Mouse (Mus musculus): ENCODE measurements around the gene Slc7a15. TPM values are rescaled to one million over a fixed set of nuclear protein-coding genes. Genes with fewer than 3 reads are reported as not detected.
"Not testable (repeated sequence)": the region's sequence is repeated elsewhere in the genome, so short reads cannot be mapped to it uniquely, and the experiment has no call there.

The Slc7a15 gene
- polyA plus RNA-seq, 1 experiment from 2014 or later, result not detected

GRCm38 (mm10) chr12:8573405-8573804 is 25.5 kb downstream of the Slc7a15 start:
- 85% methylated on average over 11 of the region's 11 CpGs for WGBS
- H3K4me2 ChIP-seq (ENCODE audit: low read depth, low read length, severe bottlenecking), result no peak overlapping the region
- no peak for ATAC-seq (replicated peaks; ENCODE audit: low FRiP score)
- no peaks in the 10 kb centered on the region for H3K9me3 ChIP-seq (ENCODE audit: control insufficient read depth, low read length)
- H3K4me3 ChIP-seq (ENCODE audit: low read depth, low read length), result no peak overlapping the region
- DNase-seq (ENCODE audit: low spot score), result no peak
- no peaks in the 10 kb centered on the region for H3K27me3 ChIP-seq (ENCODE audit: control insufficient read depth, insufficient read depth, low read length)
- H3K27ac ChIP-seq (ENCODE audit: low read depth, low read length), result no peak overlapping the region
- H3K36me3 ChIP-seq (ENCODE audit: control insufficient read depth, insufficient read depth, low read length), result no peaks in the 10 kb centered on the region
- H3K9ac ChIP-seq (ENCODE audit: low read length), result no peak overlapping the region
- H3K4me1 ChIP-seq (replicated peaks; ENCODE audit: control insufficient read depth, insufficient read depth, low read length), result no peaks in the 10 kb centered on the region

- H3K27me3 ChIP-seq (ENCODE audit: control insufficient read depth, insufficient read depth, low read length); H3K4me3 ChIP-seq (ENCODE audit: low read depth, low read length); H3K4me2 ChIP-seq (ENCODE audit: low read depth, low read length, severe bottlenecking); DNase-seq (ENCODE audit: low spot score); ATAC-seq (replicated peaks; ENCODE audit: low FRiP score); H3K9me3 ChIP-seq (ENCODE audit: control insufficient read depth, low read length); H3K9ac ChIP-seq (ENCODE audit: low read length); H3K36me3 ChIP-seq (ENCODE audit: control insufficient read depth, insufficient read depth, low read length); H3K27ac ChIP-seq (ENCODE audit: low read depth, low read length); H3K4me1 ChIP-seq (replicated peaks; ENCODE audit: control insufficient read depth, insufficient read depth, low read length): not testable (repeated sequence)
- WGBS, result 43% methylated on average over 12 of the region's 12 CpGs
Observed at GRCm38 (mm10) chr12:8571903-8572341, 26.9 kb downstream of the Slc7a15 start.

- H3K4me1 ChIP-seq (replicated peaks; ENCODE audit: control insufficient read depth, insufficient read depth, low read length); ATAC-seq (replicated peaks; ENCODE audit: low FRiP score); H3K4me3 ChIP-seq (ENCODE audit: low read depth, low read length); H3K9ac ChIP-seq (ENCODE audit: low read length); H3K27me3 ChIP-seq (ENCODE audit: control insufficient read depth, insufficient read depth, low read length); H3K36me3 ChIP-seq (ENCODE audit: control insufficient read depth, insufficient read depth, low read length); H3K27ac ChIP-seq (ENCODE audit: low read depth, low read length); H3K9me3 ChIP-seq (ENCODE audit: control insufficient read depth, low read length); DNase-seq (ENCODE audit: low spot score); H3K4me2 ChIP-seq (ENCODE audit: low read depth, low read length, severe bottlenecking): not testable (repeated sequence)
- 78% methylated on average over 2 of the region's 2 CpGs for WGBS
Observed at GRCm38 (mm10) chr12:8571287-8571902, 27.5 kb downstream of the Slc7a15 start.

GRCm38 (mm10) chr12:8562213-8562612 is 36.7 kb downstream of the Slc7a15 start:
- H3K4me2 ChIP-seq (ENCODE audit: low read depth, low read length, severe bottlenecking); DNase-seq (ENCODE audit: low spot score); H3K9ac ChIP-seq (ENCODE audit: low read length); H3K36me3 ChIP-seq (ENCODE audit: control insufficient read depth, insufficient read depth, low read length); H3K4me1 ChIP-seq (replicated peaks; ENCODE audit: control insufficient read depth, insufficient read depth, low read length); H3K4me3 ChIP-seq (ENCODE audit: low read depth, low read length); H3K9me3 ChIP-seq (ENCODE audit: control insufficient read depth, low read length); ATAC-seq (replicated peaks; ENCODE audit: low FRiP score); H3K27ac ChIP-seq (ENCODE audit: low read depth, low read length); H3K27me3 ChIP-seq (ENCODE audit: control insufficient read depth, insufficient read depth, low read length): not testable (repeated sequence)
- 68% methylated on average over 8 of the region's 8 CpGs for WGBS

- H3K4me2 ChIP-seq (ENCODE audit: low read depth, low read length, severe bottlenecking); H3K4me3 ChIP-seq (ENCODE audit: low read depth, low read length); H3K9ac ChIP-seq (ENCODE audit: low read length); DNase-seq (ENCODE audit: low spot score); H3K27ac ChIP-seq (ENCODE audit: low read depth, low read length); H3K27me3 ChIP-seq (ENCODE audit: control insufficient read depth, insufficient read depth, low read length); ATAC-seq (replicated peaks; ENCODE audit: low FRiP score); H3K9me3 ChIP-seq (ENCODE audit: control insufficient read depth, low read length); H3K36me3 ChIP-seq (ENCODE audit: control insufficient read depth, insufficient read depth, low read length); H3K4me1 ChIP-seq (replicated peaks; ENCODE audit: control insufficient read depth, insufficient read depth, low read length): not testable (repeated sequence)
- 87% methylated on average over 3 of the region's 3 CpGs for WGBS
Observed at GRCm38 (mm10) chr12:8559876-8560275, 39.0 kb downstream of the Slc7a15 start.

- no peak for DNase-seq (ENCODE audit: low spot score)
- ATAC-seq (replicated peaks; ENCODE audit: low FRiP score), result no peak
- Histone ChIP-seq H3K4me1 (replicated peaks; ENCODE audit: control insufficient read depth, insufficient read depth, low read length) (no peaks in the 10 kb centered on the region), H3K9ac (ENCODE audit: low read length) (no peak overlapping the region), H3K4me2 (ENCODE audit: low read depth, low read length, severe bottlenecking) (no peak overlapping the region), H3K4me3 (ENCODE audit: low read depth, low read length) (no peak overlapping the region), H3K27me3 (ENCODE audit: control insufficient read depth, insufficient read depth, low read length) (no peaks in the 10 kb centered on the region), H3K27ac (ENCODE audit: low read depth, low read length) (no peak overlapping the region), H3K9me3 (ENCODE audit: control insufficient read depth, low read length) (no peaks in the 10 kb centered on the region), H3K36me3 (ENCODE audit: control insufficient read depth, insufficient read depth, low read length) (no peaks in the 10 kb centered on the region)
Observed at GRCm38 (mm10) chr12:8556189-8556588, 42.7 kb downstream of the Slc7a15 start.

- ATAC-seq (replicated peaks; ENCODE audit: low FRiP score), result no peak
- H3K9ac ChIP-seq (ENCODE audit: low read length), result no peak overlapping the region
- H3K4me1 ChIP-seq (replicated peaks; ENCODE audit: control insufficient read depth, insufficient read depth, low read length), result no peaks in the 10 kb centered on the region
- no peaks in the 10 kb centered on the region for H3K36me3 ChIP-seq (ENCODE audit: control insufficient read depth, insufficient read depth, low read length)
- H3K9me3 ChIP-seq (ENCODE audit: control insufficient read depth, low read length), result no peaks in the 10 kb centered on the region
- H3K4me2 ChIP-seq (ENCODE audit: low read depth, low read length, severe bottlenecking), result no peak overlapping the region
- no peak overlapping the region for H3K4me3 ChIP-seq (ENCODE audit: low read depth, low read length)
- H3K27me3 ChIP-seq (ENCODE audit: control insufficient read depth, insufficient read depth, low read length), result no peaks in the 10 kb centered on the region
- DNase-seq (ENCODE audit: low spot score), result no peak
- no peak overlapping the region for H3K27ac ChIP-seq (ENCODE audit: low read depth, low read length)
Observed at GRCm38 (mm10) chr12:8555419-8555818, 43.4 kb downstream of the Slc7a15 start.

GRCm38 (mm10) chr12:8547357-8547756 is 51.5 kb downstream of the Slc7a15 start:
- WGBS, result 16% methylated on average over 11 of the region's 11 CpGs

GRCm38 (mm10) chr12:8546801-8547200 is 52.1 kb downstream of the Slc7a15 start:
- WGBS, result 87% methylated on average over 6 of the region's 6 CpGs

More at GRCm38 (mm10) chr12:8547357-8547756, 51.5 kb downstream of the Slc7a15 start:
- Histone ChIP-seq H3K4me2 (ENCODE audit: low read depth, low read length, severe bottlenecking) (no peak overlapping the region), H3K27ac (ENCODE audit: low read depth, low read length) (no peak overlapping the region), H3K9ac (ENCODE audit: low read length) (no peak overlapping the region), H3K4me1 (replicated peaks; ENCODE audit: control insufficient read depth, insufficient read depth, low read length) (no peaks in the 10 kb centered on the region), H3K27me3 (ENCODE audit: control insufficient read depth, insufficient read depth, low read length) (no peaks in the 10 kb centered on the region), H3K9me3 (ENCODE audit: control insufficient read depth, low read length) (no peaks in the 10 kb centered on the region), H3K4me3 (ENCODE audit: low read depth, low read length) (no peak overlapping the region), H3K36me3 (ENCODE audit: control insufficient read depth, insufficient read depth, low read length) (no peaks in the 10 kb centered on the region)
- ATAC-seq (replicated peaks; ENCODE audit: low FRiP score) (peak; percentile 49; the same call in 1 of the 2 replicates), DNase-seq (ENCODE audit: low spot score) (peak; percentile 82)

More at GRCm38 (mm10) chr12:8546801-8547200, 52.1 kb downstream of the Slc7a15 start:
- Histone ChIP-seq H3K36me3 (ENCODE audit: control insufficient read depth, insufficient read depth, low read length) (no peaks in the 10 kb centered on the region), H3K9me3 (ENCODE audit: control insufficient read depth, low read length) (no peaks in the 10 kb centered on the region), H3K27me3 (ENCODE audit: control insufficient read depth, insufficient read depth, low read length) (no peaks in the 10 kb centered on the region), H3K9ac (ENCODE audit: low read length) (no peak overlapping the region), H3K4me2 (ENCODE audit: low read depth, low read length, severe bottlenecking) (no peak overlapping the region), H3K4me3 (ENCODE audit: low read depth, low read length) (no peak overlapping the region), H3K27ac (ENCODE audit: low read depth, low read length) (no peak overlapping the region), H3K4me1 (replicated peaks; ENCODE audit: control insufficient read depth, insufficient read depth, low read length) (no peaks in the 10 kb centered on the region)
- DNase-seq (ENCODE audit: low spot score), result no peak
- ATAC-seq (replicated peaks; ENCODE audit: low FRiP score), result no peak
